Comparison of ENCODE assay signal across 10 mouse cellular contexts in the genomic region with DNA sequence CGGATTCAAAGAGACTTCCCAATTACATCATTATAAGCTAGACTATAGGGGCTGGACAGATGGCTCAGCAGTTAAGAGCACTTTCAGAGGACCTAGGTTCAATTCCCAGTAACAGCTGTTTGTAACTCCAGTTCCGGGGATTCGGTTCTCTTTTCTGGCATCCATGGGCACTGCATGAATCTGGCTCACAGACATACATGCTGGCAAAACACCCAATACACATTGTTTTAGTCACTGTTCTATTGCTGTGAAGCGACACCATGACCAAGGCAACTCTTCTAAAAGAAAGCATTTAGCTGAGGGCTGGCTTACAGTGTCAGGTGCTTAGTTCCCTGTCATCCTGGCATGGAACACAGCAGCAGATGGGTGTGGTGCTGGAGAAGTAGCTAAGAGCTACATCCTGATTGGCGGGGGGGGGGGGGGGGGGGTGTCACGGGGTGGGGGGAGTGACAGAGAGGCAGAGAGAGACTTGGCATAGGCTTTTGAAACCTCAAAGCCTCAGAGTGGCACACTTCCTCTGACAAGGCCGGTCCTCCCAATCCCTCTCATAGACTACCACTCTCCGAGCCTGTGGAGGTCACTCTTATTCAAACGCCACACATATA. TPM values are rescaled to one million over a fixed set of nuclear protein-coding genes. Genes with fewer than 3 reads are reported as not detected.
DNase-seq lines count a peak whose midpoint lies in the region; ATAC-seq and TF ChIP-seq lines count a peak whose summit lies in the region.
"Had no signal": no experiment of that assay in that cellular context is flagged by ENCODE, and none has a peak within 500 bp of the region (broad histone marks: within the 10 kb centered on the region; RNA-seq: fewer than 3 reads in every experiment).

No protein-coding gene starts in this region.

- no peak for TF ChIP-seq CTCF in hindbrain, postnatal 0 days (IDR thresholded peaks at IDR 0.05; ENCODE audit: low read depth)
- no peak for TF ChIP-seq CTCF in bone marrow macrophage, adult 2 months (IDR thresholded peaks at IDR 0.05; ENCODE audit: low read depth, low read length)

- no peaks in the 10 kb centered on the region for H3K9me3 ChIP-seq in hindbrain, postnatal 0 days (ENCODE audit: low read length)
- H3K9me3 ChIP-seq in hindbrain, embryonic 11.5 days (ENCODE audit: control insufficient read depth, low read length): no peaks in the 10 kb centered on the region
- H3K9me3 ChIP-seq in liver, embryonic 16.5 days (replicated peaks; ENCODE audit: control insufficient read depth, low read length): no peaks in the 10 kb centered on the region
- H3K9me3 ChIP-seq: embryonic facial prominence, embryonic 15.5 days had no signal

- H3K9ac ChIP-seq in hindbrain, postnatal 0 days (replicated peaks; ENCODE audit: low read length): no peak overlapping the region
- no peak overlapping the region for H3K9ac ChIP-seq in hindbrain, embryonic 11.5 days (ENCODE audit: low read depth, low read length)
- no peak overlapping the region for H3K9ac ChIP-seq in liver, embryonic 16.5 days (ENCODE audit: low read depth, low read length)
- H3K9ac ChIP-seq: embryonic facial prominence, embryonic 15.5 days had no signal

- no peak overlapping the region for H3K4me2 ChIP-seq in hindbrain, postnatal 0 days (ENCODE audit: low read depth, low read length)
- H3K4me2 ChIP-seq in hindbrain, embryonic 11.5 days (replicated peaks; ENCODE audit: low read depth, low read length): no peak overlapping the region
- H3K4me2 ChIP-seq in liver, embryonic 16.5 days (ENCODE audit: low read depth, low read length): peak overlapping the region; percentile 94; the same call in 1 of the 2 replicates

- ATAC-seq in hindbrain, postnatal 0 days: peak; percentile 41; the same call in 1 of the 2 replicates
- no peak for ATAC-seq in hindbrain, embryonic 11.5 days (ENCODE audit: low FRiP score)
- no peak for ATAC-seq in liver, embryonic 16.5 days (ENCODE audit: low read depth)
- ATAC-seq: Patski had no signal

- 50% methylated on average over 8 of the region's 9 CpGs for WGBS in hindbrain, postnatal 0 days
- WGBS in hindbrain, embryonic 11.5 days: 80% methylated on average over 8 of the region's 9 CpGs
- WGBS in liver, embryonic 16.5 days (ENCODE audit: insufficient replicate concordance): 66% methylated on average over 7 of the region's 9 CpGs

- intact Hi-C loops in heart, postnatal 14 days (cut with DNase I): loop anchor here (10.0 kb wide), 2 partner anchors 554 to 604 kb away; no protein-coding TSS in a partner anchor

- H3K4me3 ChIP-seq in hindbrain, postnatal 0 days (ENCODE audit: low read length): no peak overlapping the region
- no peak overlapping the region for H3K4me3 ChIP-seq in hindbrain, embryonic 11.5 days (ENCODE audit: low read depth, low read length)
- no peak overlapping the region for H3K4me3 ChIP-seq in bone marrow macrophage, adult 2 months (ENCODE audit: insufficient read depth, low read length)
- no peak overlapping the region for H3K4me3 ChIP-seq in liver, embryonic 16.5 days (ENCODE audit: low read depth, low read length)

- no peak overlapping the region for H3K27ac ChIP-seq in hindbrain, postnatal 0 days
- no peak overlapping the region for H3K27ac ChIP-seq in hindbrain, embryonic 11.5 days (ENCODE audit: low read depth, low read length)
- H3K27ac ChIP-seq in bone marrow macrophage, adult 2 months (ENCODE audit: insufficient read depth, low read depth, low read length): peak overlapping the region; percentile 72
- no peak overlapping the region for H3K27ac ChIP-seq in liver, embryonic 16.5 days (ENCODE audit: low read length)
- H3K27ac ChIP-seq: embryonic facial prominence, embryonic 15.5 days had no signal

- H3K4me1 ChIP-seq in hindbrain, postnatal 0 days (ENCODE audit: insufficient read depth, low read length): no peaks in the 10 kb centered on the region
- H3K4me1 ChIP-seq in hindbrain, embryonic 11.5 days (replicated peaks; ENCODE audit: control insufficient read depth, insufficient read depth, low read length): no peaks in the 10 kb centered on the region
- peaks cover 50% of the 10 kb centered on the region for H3K4me1 ChIP-seq in bone marrow macrophage, adult 2 months (ENCODE audit: control insufficient read depth, insufficient read depth, low read length)
- H3K4me1 ChIP-seq in liver, embryonic 16.5 days (ENCODE audit: control insufficient read depth, low read depth, low read length): peaks cover 10% of the 10 kb centered on the region
- H3K4me1 ChIP-seq: embryonic facial prominence, embryonic 15.5 days had no signal

- peak; percentile 48 for DNase-seq in hindbrain, postnatal 0 days (ENCODE audit: low spot score)
- DNase-seq in hindbrain, embryonic 11.5 days (ENCODE audit: low spot score): no peak
- DNase-seq in A20 (ENCODE audit: low read depth, low spot score): peak; percentile 49
- DNase-seq in adrenal gland, adult 18-20 months (ENCODE audit: low spot score in 2 of 2): no peak
- no peak for DNase-seq in heart, postnatal 14 days
- DNase-seq: thymus, postnatal 14 days had no signal

- no peak for TF ChIP-seq POLR2A in bone marrow macrophage, adult 2 months (IDR thresholded peaks at IDR 0.05; ENCODE audit: borderline replicate concordance, low read depth, low read length)

- no peaks in the 10 kb centered on the region for H3K27me3 ChIP-seq in hindbrain, postnatal 0 days (ENCODE audit: insufficient read depth, low read length)
- no peaks in the 10 kb centered on the region for H3K27me3 ChIP-seq in hindbrain, embryonic 11.5 days (ENCODE audit: control insufficient read depth, insufficient read depth, low read length)
- H3K27me3 ChIP-seq in liver, embryonic 16.5 days (ENCODE audit: control insufficient read depth, insufficient read depth, low read depth, low read length): no peaks in the 10 kb centered on the region

- no peaks in the 10 kb centered on the region for H3K36me3 ChIP-seq in hindbrain, postnatal 0 days (ENCODE audit: insufficient read depth, low read length)
- no peaks in the 10 kb centered on the region for H3K36me3 ChIP-seq in hindbrain, embryonic 11.5 days (ENCODE audit: control insufficient read depth, insufficient read depth, low read length)
- no peaks in the 10 kb centered on the region for H3K36me3 ChIP-seq in liver, embryonic 16.5 days (ENCODE audit: control insufficient read depth, insufficient read depth)
- H3K36me3 ChIP-seq: embryonic facial prominence, embryonic 15.5 days had no signal

RNA-seq across cellular contexts. Expression of a gene that starts 10.5 kb away (rescaled TPM):
- 11.6 and 13.1 TPM in 2 replicates for total RNA-seq in hindbrain, postnatal 0 days (2014; rRNA removed)
- 42.9 and 44.2 TPM in 2 replicates for polyA plus RNA-seq in hindbrain, postnatal 0 days (2015; fragmentation: Nextera tagmentation; extraction: Ambion mirVana)
- polyA plus RNA-seq in hindbrain, embryonic 11.5 days (2014; fragmentation: Nextera tagmentation; extraction: Ambion mirVana): 35.6 and 36.2 TPM in 2 replicates
- polyA plus RNA-seq in bone marrow macrophage, adult 2 months (2012; ENCODE audit: insufficient read depth, insufficient read length, missing spikeins): 94.8 and 97.4 TPM in 2 replicates
- 74.4 and 75.8 TPM in 2 replicates for polyA plus RNA-seq in liver, embryonic 16.5 days (2015; fragmentation: Nextera tagmentation; extraction: Ambion mirVana)
- total RNA-seq in adrenal gland, adult 18-20 months (2021): 10 to 100 TPM; 70.5 to 94.4 TPM
- total RNA-seq in heart, postnatal 14 days (2021): 10 to 100 TPM; 25.0 to 30.4 TPM

RNA-seq across cellular contexts. Expression of a gene that starts 31.1 kb away (rescaled TPM):
- 47.5 and 63.2 TPM in 2 replicates for total RNA-seq in hindbrain, postnatal 0 days (2014; rRNA removed)
- polyA plus RNA-seq in hindbrain, postnatal 0 days (2015; fragmentation: Nextera tagmentation; extraction: Ambion mirVana): 70.4 and 80.8 TPM in 2 replicates
- polyA plus RNA-seq in hindbrain, embryonic 11.5 days (2014; fragmentation: Nextera tagmentation; extraction: Ambion mirVana): 93.3 and 95.7 TPM in 2 replicates
- 113 and 116 TPM in 2 replicates for polyA plus RNA-seq in bone marrow macrophage, adult 2 months (2012; ENCODE audit: insufficient read depth, insufficient read length, missing spikeins)
- polyA plus RNA-seq in liver, embryonic 16.5 days (2015; fragmentation: Nextera tagmentation; extraction: Ambion mirVana): 57.3 and 61.3 TPM in 2 replicates
- 100 to 1,000 TPM; 132 to 149 TPM for total RNA-seq in adrenal gland, adult 18-20 months (2021)
- 10 to 100 TPM; 80.6 to 86.5 TPM for total RNA-seq in heart, postnatal 14 days (2021)

RNA-seq across cellular contexts. Expression of a gene that starts 54.2 kb away (rescaled TPM):
- 71.8 and 91.3 TPM in 2 replicates for total RNA-seq in hindbrain, postnatal 0 days (2014; rRNA removed)
- 40.1 and 44.7 TPM in 2 replicates for polyA plus RNA-seq in hindbrain, postnatal 0 days (2015; fragmentation: Nextera tagmentation; extraction: Ambion mirVana)
- polyA plus RNA-seq in hindbrain, embryonic 11.5 days (2014; fragmentation: Nextera tagmentation; extraction: Ambion mirVana): 106 and 116 TPM in 2 replicates
- 6.9 and 7.4 TPM in 2 replicates for polyA plus RNA-seq in bone marrow macrophage, adult 2 months (2012; ENCODE audit: insufficient read depth, insufficient read length, missing spikeins)
- polyA plus RNA-seq in liver, embryonic 16.5 days (2015; fragmentation: Nextera tagmentation; extraction: Ambion mirVana): 28.9 and 30.8 TPM in 2 replicates
- total RNA-seq in adrenal gland, adult 18-20 months (2021): 10 to 100 TPM; 57.8 to 76.8 TPM
- total RNA-seq in heart, postnatal 14 days (2021): 10 to 100 TPM; 47.3 to 54.5 TPM

RNA-seq across cellular contexts. Expression of a gene that starts 54.4 kb away (rescaled TPM):
- 364 and 397 TPM in 2 replicates for total RNA-seq in hindbrain, postnatal 0 days (2014; rRNA removed)
- polyA plus RNA-seq in hindbrain, postnatal 0 days (2015; fragmentation: Nextera tagmentation; extraction: Ambion mirVana): 291 and 316 TPM in 2 replicates
- 69.6 and 71.8 TPM in 2 replicates for polyA plus RNA-seq in hindbrain, embryonic 11.5 days (2014; fragmentation: Nextera tagmentation; extraction: Ambion mirVana)
- polyA plus RNA-seq in bone marrow macrophage, adult 2 months (2012; ENCODE audit: insufficient read depth, insufficient read length, missing spikeins): 42.7 and 44.5 TPM in 2 replicates
- 316 and 338 TPM in 2 replicates for polyA plus RNA-seq in liver, embryonic 16.5 days (2015; fragmentation: Nextera tagmentation; extraction: Ambion mirVana)
- total RNA-seq in adrenal gland, adult 18-20 months (2021): 10 to 100 TPM; 71.3 to 93.4 TPM
- total RNA-seq in heart, postnatal 14 days (2021): 100 to 1,000 TPM; 217 to 220 TPM

Comparison
In these comparisons a context has a peak if more than half of its experiments do, and no peak if none do; other contexts are left out.
1. DNase-seq: peak in hindbrain, postnatal 0 days (single experiment) and A20 (single experiment); none in hindbrain, embryonic 11.5 days (single experiment), adrenal gland, adult 18-20 months (0 of 2) and heart, postnatal 14 days (0 of 2).